Mouse (Mus musculus) gastrocnemius, adult 2 months (tissue): Measurements from ENCODE around the gene Kcnh4. TPM values are rescaled to one million over a fixed set of nuclear protein-coding genes. Genes with fewer than 3 reads are reported as not detected.
A peak's percentile ranks its signal among the peaks of the same experiment; 100 is the strongest.

Source experiments
- DNase-seq: peaks from one replicate; pipeline ENCODE4 v3.0.0; 2022
- H3K27ac ChIP-seq: fragments of 200-600 bp; 2 replicates; pipeline ENCODE4 v1.8.1; 2022; ENCODE audit warnings: mild to moderate bottlenecking
- H3K4me3 ChIP-seq: fragments of 200-600 bp; 2 replicates; pipeline ENCODE4 v1.8.1; 2022; ENCODE audit warnings: mild to moderate bottlenecking, moderate library complexity
- CTCF ChIP-seq: fragments of 200-600 bp; IDR thresholded peaks from 2 replicates; pipeline ENCODE4 v1.8.1; 2022; ENCODE audit warnings: antibody characterized with exemption, mild to moderate bottlenecking, moderate library complexity
- intact Hi-C: fragments of 180-260 bp; cut with DNase I; formaldehyde crosslinking; loops from one replicate; pipeline ENCODE4 v1.15.1; 2025
- total RNA-seq, 2 experiments: library from RNA; stranded (reverse); gene quantifications; 2 replicates each; pipeline ENCODE4 v1.2.3; 2021

Kcnh4 gene
- total RNA-seq, 2 experiments from 2014 or later, result not detected

GRCm38 (mm10) chr11:100721254-100721653, 38.5 kb downstream of the Kcnh4 start:
- Histone ChIP-seq H3K4me3 (peak overlapping the region; percentile 45), H3K27ac (peak overlapping the region; percentile 81)
- intact Hi-C loops, result loop anchor here (5.0 kb wide), 1 partner anchor 236 kb away; no protein-coding TSS in a partner anchor
- no peak for TF ChIP-seq CTCF
- no peak for DNase-seq

- intact Hi-C loops, result loop anchor here (5.0 kb wide), 1 partner anchor 237 kb away; no protein-coding TSS in a partner anchor
- TF ChIP-seq CTCF, result no peak
- Histone ChIP-seq H3K27ac (peak overlapping the region; percentile 81), H3K4me3 (peak overlapping the region; percentile 45)
- no peak for DNase-seq
These were observed 39.4 kb downstream of the Kcnh4 start for GRCm38 (mm10) chr11:100720345-100720744.

GRCm38 (mm10) chr11:100719893-100720292, 39.8 kb downstream of the Kcnh4 start:
- no peak for TF ChIP-seq CTCF
- intact Hi-C loops, result loop anchor here (5.0 to 10.0 kb wide), 3 partner anchors 135 to 345 kb away; partner anchors contain the start of genes Stat5a and Stat5b
- DNase-seq, result no peak
- Histone ChIP-seq H3K27ac (peak overlapping the region; percentile 81), H3K4me3 (peak overlapping the region; percentile 37)

- H3K27ac ChIP-seq, result peak overlapping the region; percentile 81
- no peak for DNase-seq
- no peak for TF ChIP-seq CTCF
- H3K4me3 ChIP-seq, result no peak overlapping the region
- intact Hi-C loops, result loop anchor here (10.0 kb wide), 2 partner anchors 135 to 345 kb away; partner anchors contain the start of genes Stat5a and Stat5b
These were observed 40.4 kb downstream of the Kcnh4 start for GRCm38 (mm10) chr11:100719312-100719711.

- TF ChIP-seq CTCF, result no peak
- DNase-seq, result no peak
- Histone ChIP-seq H3K4me3 (no peak overlapping the region), H3K27ac (peak overlapping the region; percentile 81)
- intact Hi-C loops, result loop anchor here (10.0 kb wide), 2 partner anchors 136 to 346 kb away; partner anchors contain the start of genes Stat5a and Stat5b
These were observed 40.9 kb downstream of the Kcnh4 start for GRCm38 (mm10) chr11:100718866-100719265.

- no peak overlapping the region for H3K4me3 ChIP-seq
- peak overlapping the region; percentile 81 for H3K27ac ChIP-seq
- DNase-seq, result no peak
- no peak for TF ChIP-seq CTCF
- intact Hi-C loops, result loop anchor here (10.0 kb wide), 2 partner anchors 136 to 346 kb away; partner anchors contain the start of genes Stat5a and Stat5b
These were observed 41.3 kb downstream of the Kcnh4 start for GRCm38 (mm10) chr11:100718462-100718861.

- intact Hi-C loops, result loop anchor here (10.0 kb wide), 2 partner anchors 138 to 348 kb away; partner anchors contain the start of genes Stat5a and Stat5b
- no peak for DNase-seq
- no peak overlapping the region for H3K27ac ChIP-seq
- H3K4me3 ChIP-seq, result no peak overlapping the region
- no peak for TF ChIP-seq CTCF
These were observed 43.1 kb downstream of the Kcnh4 start for GRCm38 (mm10) chr11:100716649-100717048.

- intact Hi-C loops, result loop anchor here (1.0 to 10.0 kb wide), 3 partner anchors 46 to 350 kb away; partner anchors contain the start of genes Stat5a and Stat5b
- H3K4me3 ChIP-seq, result no peak overlapping the region
- TF ChIP-seq CTCF, result no peak
These were observed 44.8 kb downstream of the Kcnh4 start for GRCm38 (mm10) chr11:100714948-100715347.

GRCm38 (mm10) chr11:100714534-100714915, 45.2 kb downstream of the Kcnh4 start:
- peak overlapping the region; percentile 64 for H3K4me3 ChIP-seq
- peak; percentile 89 for TF ChIP-seq CTCF
- intact Hi-C loops, result loop anchor here (1.0 to 10.0 kb wide), 3 partner anchors 47 to 350 kb away; partner anchors contain the start of genes Stat5a and Stat5b
- peak overlapping the region; percentile 70 for H3K27ac ChIP-seq
- DNase-seq, result peak; percentile 83

More at GRCm38 (mm10) chr11:100714948-100715347, 44.8 kb downstream of the Kcnh4 start:
- no peak overlapping the region for H3K27ac ChIP-seq
- DNase-seq, result no peak

GRCm38 (mm10) chr11:100713735-100714533, 45.8 kb downstream of the Kcnh4 start, which contains the start of gene Hspb9:
Hspb9 (plus strand) TSS chr11:100713850.
- no peak for TF ChIP-seq CTCF
- peak; percentile 69 for DNase-seq
- Histone ChIP-seq H3K27ac (peak within 1 kb of the TSS; percentile 70), H3K4me3 (peak within 1 kb of the TSS; percentile 64)
- intact Hi-C loops, result loop anchor here (1.0 to 10.0 kb wide), 3 partner anchors 47 to 351 kb away; partner anchors contain the start of genes Stat5a and Stat5b

- no peak for DNase-seq
- no peak for TF ChIP-seq CTCF
- intact Hi-C loops, result loop anchor here (10.0 kb wide), 2 partner anchors 142 to 352 kb away; partner anchors contain the start of genes Stat5a and Stat5b
- H3K27ac ChIP-seq, result peak overlapping the region; percentile 70
- peak overlapping the region; percentile 64 for H3K4me3 ChIP-seq
These were observed 46.6 kb downstream of the Kcnh4 start for GRCm38 (mm10) chr11:100713174-100713573.

- TF ChIP-seq CTCF, result no peak; the same call in 1 of the 2 replicates
- intact Hi-C loops, result loop anchor here (10.0 kb wide), 2 partner anchors 143 to 353 kb away; partner anchors contain the start of genes Stat5a and Stat5b
- DNase-seq, result peak; percentile 93
- H3K4me3 ChIP-seq, result peak within 1 kb of the TSS; percentile 95
- H3K27ac ChIP-seq, result peak within 1 kb of the TSS; percentile 92
These were observed 47.7 kb downstream of the Kcnh4 start, which contains the start of gene Kat2a for GRCm38 (mm10) chr11:100711783-100712615. Kat2a (minus strand) TSS chr11:100712465.
